Mouse (Mus musculus) limb, embryonic 14.5 days (tissue): ENCODE data around the gene 4921517D22Rik. TPM values are rescaled to one million over a fixed set of nuclear protein-coding genes. Genes with fewer than 3 reads are reported as not detected.

Experiments used
- ATAC-seq: fragments of 200-750 bp; cut with Nextera tagmentation; 2 replicates; pipeline ENCODE4 v1.8.0; 2017; ENCODE audit warnings: low read depth, moderate number of reproducible peaks, moderate TSS enrichment; ENCODE audit not compliant: low FRiP score
- DNase-seq: peaks from one replicate; pipeline ENCODE4 v3.0.0-alpha.2; 2015; ENCODE audit warnings: low spot score
- H3K27ac ChIP-seq: fragments of 300-500 bp; sonication (generic); replicated peaks from 2 replicates; pipeline ENCODE4 v1.5.1; 2014; ENCODE audit warnings: low read depth, mild to moderate bottlenecking, low read length, moderate library complexity, mixed read lengths
- H3K27me3 ChIP-seq: fragments of 300-500 bp; sonication (generic); 2 replicates; pipeline ENCODE4 v1.6.1; 2014; ENCODE audit warnings: low read length, mixed read lengths; ENCODE audit not compliant: control insufficient read depth, insufficient read depth
- H3K36me3 ChIP-seq: fragments of 300-500 bp; sonication (generic); 2 replicates; pipeline ENCODE4 v1.6.1; 2014; ENCODE audit warnings: mild to moderate bottlenecking, low read length, moderate library complexity, mixed read lengths; ENCODE audit not compliant: control insufficient read depth, insufficient read depth
- H3K4me1 ChIP-seq: fragments of 300-500 bp; sonication (generic); 2 replicates; pipeline ENCODE4 v1.6.1; 2014; ENCODE audit warnings: antibody characterized with exemption, low read length, mixed read lengths; ENCODE audit not compliant: control insufficient read depth, insufficient read depth
- H3K4me2 ChIP-seq: fragments of 300-500 bp; sonication (generic); replicated peaks from 2 replicates; pipeline ENCODE4 v1.6.1; 2014; ENCODE audit warnings: low read depth, mild to moderate bottlenecking, low read length, moderate library complexity; ENCODE audit not compliant: severe bottlenecking
- H3K4me3 ChIP-seq: fragments of 300-500 bp; sonication (generic); replicated peaks from 2 replicates; pipeline ENCODE4 v1.5.1; 2014; ENCODE audit warnings: low read length
- H3K9ac ChIP-seq: fragments of 300-500 bp; sonication (generic); 2 replicates; pipeline ENCODE4 v1.6.1; 2014; ENCODE audit warnings: mild to moderate bottlenecking, low read depth, low read length, moderate library complexity; ENCODE audit not compliant: severe bottlenecking
- H3K9me3 ChIP-seq: fragments of 300-500 bp; sonication (generic); 2 replicates; pipeline ENCODE4 v1.6.1; 2016; ENCODE audit warnings: low read length; ENCODE audit not compliant: control insufficient read depth
- POLR2A ChIP-seq: fragments of 200-500 bp; IDR thresholded peaks from 2 replicates; pipeline ENCODE4 v1.8.0; 2012; ENCODE audit warnings: inconsistent platforms, mild to moderate bottlenecking, moderate library complexity, borderline replicate concordance; ENCODE audit not compliant: insufficient read depth, insufficient read length; ENCODE audit errors: extremely low read depth
- WGBS: fragments of 180-500 bp; shearing (Covaris S2); extraction: QIAGEN DNeasy Blood & Tissue Kit; methylation state at CpG from one replicate; pipeline ENCODE4 v1.1.7; 2014; 5-methylcytosine and 5-hydroxymethylcytosine counted together
- polyA plus RNA-seq, 2 experiments: library from polyadenylated mRNA; depleted of rRNA in 1 of 2; stranded (reverse) in 1 of 2; unstranded in 1 of 2; fragments of >200 nt; fragmentation: Nextera tagmentation in 1 of 2; extraction: Ambion mirVana in 1 of 2; gene quantifications; 2 replicates each; pipeline versions ENCODE4 v1.2.1 to v1.2.3; 2012 to 2014

The 4921517D22Rik gene
- polyA plus RNA-seq, 2 experiments, result not detected

DNA sequence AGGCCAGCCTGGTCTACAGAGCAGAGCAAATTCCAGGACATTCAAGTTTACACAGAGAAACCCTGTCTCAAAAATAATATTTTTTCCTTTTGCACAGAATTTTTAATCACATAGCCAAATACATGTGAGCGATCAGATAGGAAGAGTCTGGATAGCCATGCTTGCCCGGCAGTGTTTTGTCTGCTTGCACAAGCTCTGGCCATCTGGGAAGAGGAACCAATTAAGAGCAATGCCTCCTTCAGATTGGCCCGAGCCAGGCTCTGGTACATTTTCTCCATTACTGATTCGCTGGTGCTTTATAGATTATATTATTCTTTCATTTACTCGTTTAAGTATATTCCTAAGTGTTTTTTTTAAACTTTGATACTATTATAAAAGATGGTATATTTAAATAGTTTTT is 26.1 kb downstream of the 4921517D22Rik start:
- Histone ChIP-seq H3K9me3 (no peaks in the 10 kb centered on the region), H3K4me3 (no peak overlapping the region), H3K27me3 (no peaks in the 10 kb centered on the region), H3K36me3 (peaks cover 12% of the 10 kb centered on the region; the same call in 1 of the 2 replicates), H3K27ac (no peak overlapping the region), H3K4me2 (no peak overlapping the region), H3K4me1 (peaks cover 6% of the 10 kb centered on the region; the same call in 1 of the 2 replicates), H3K9ac (no peak overlapping the region)
- 82% methylated on average over 5 of the region's 5 CpGs for WGBS
- TF ChIP-seq POLR2A, result no peak
- no peak for ATAC-seq
- no peak for DNase-seq

DNA sequence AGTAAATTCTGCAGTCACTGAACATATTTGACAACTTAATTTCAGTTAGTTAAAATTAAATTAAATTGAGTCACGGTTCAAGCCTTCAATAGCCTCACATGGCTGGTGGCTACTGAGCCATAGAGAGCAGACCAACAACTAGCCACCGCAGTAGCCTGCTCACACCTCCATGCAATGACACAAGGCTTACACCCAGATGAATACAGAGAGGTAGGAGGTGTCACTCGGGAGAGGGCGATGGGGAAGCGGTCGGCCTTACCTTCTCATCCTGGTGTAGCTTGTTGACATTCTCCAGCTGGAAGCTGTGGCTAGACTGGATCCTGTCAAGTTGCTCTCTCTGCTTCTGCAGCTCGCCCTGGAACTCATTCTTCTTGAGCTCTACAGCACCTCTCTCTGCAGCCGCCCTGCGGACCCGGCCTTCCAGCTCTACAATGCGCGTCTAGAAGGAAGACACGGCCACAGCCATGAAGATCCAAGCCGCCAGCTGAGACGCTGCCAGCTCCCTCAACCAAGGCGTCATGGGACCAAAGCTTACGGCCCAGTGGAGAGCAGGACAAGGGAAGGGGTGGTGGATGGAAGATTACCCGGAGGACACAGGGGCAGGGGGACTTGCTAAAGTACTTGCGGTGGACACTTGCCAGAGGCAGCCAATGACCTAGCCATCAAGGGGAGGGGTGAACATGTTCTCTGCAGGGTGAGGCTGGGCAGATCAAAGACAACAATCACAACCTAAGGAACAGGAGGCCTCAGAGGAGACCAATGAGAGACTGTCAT is 29.8 kb downstream of the 4921517D22Rik start:
- no peak for TF ChIP-seq POLR2A
- ATAC-seq, result no peak
- Histone ChIP-seq H3K36me3 (peaks cover 20% of the 10 kb centered on the region), H3K9ac (no peak overlapping the region), H3K4me3 (no peak overlapping the region), H3K4me1 (peaks cover 6% of the 10 kb centered on the region; the same call in 1 of the 2 replicates), H3K27me3 (no peaks in the 10 kb centered on the region), H3K9me3 (no peaks in the 10 kb centered on the region), H3K4me2 (no peak overlapping the region), H3K27ac (no peak overlapping the region)
- no peak for DNase-seq
- WGBS, result 93% methylated on average over 19 of the region's 19 CpGs

DNA sequence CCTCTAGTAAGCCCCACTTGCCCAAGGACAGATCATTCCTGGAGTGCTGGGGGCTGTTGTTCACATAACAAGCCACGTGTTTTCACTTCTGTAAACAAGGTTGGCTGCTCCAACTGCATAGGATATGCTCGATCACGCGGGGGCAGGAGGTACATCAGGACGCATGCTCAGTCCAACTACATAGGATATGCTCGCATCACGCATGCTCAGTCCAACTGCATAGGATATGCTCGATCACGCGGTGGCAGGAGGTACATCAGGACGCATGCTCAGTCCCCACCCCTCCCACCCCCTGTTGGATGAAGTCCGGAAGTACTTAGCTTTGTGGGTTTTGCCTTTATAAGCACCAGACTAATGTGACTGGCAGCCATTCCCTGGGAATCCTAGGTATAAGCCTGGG is 31.9 kb downstream of the 4921517D22Rik start:
- Histone ChIP-seq H3K4me3 (no peak overlapping the region), H3K27ac (no peak overlapping the region), H3K27me3 (no peaks in the 10 kb centered on the region), H3K36me3 (peaks cover 18% of the 10 kb centered on the region), H3K9ac (no peak overlapping the region), H3K4me1 (no peaks in the 10 kb centered on the region), H3K9me3 (no peaks in the 10 kb centered on the region), H3K4me2 (no peak overlapping the region)
- no peak for TF ChIP-seq POLR2A
- WGBS, result 93% methylated on average over 12 of the region's 12 CpGs
- no peak for DNase-seq
- no peak for ATAC-seq

DNA sequence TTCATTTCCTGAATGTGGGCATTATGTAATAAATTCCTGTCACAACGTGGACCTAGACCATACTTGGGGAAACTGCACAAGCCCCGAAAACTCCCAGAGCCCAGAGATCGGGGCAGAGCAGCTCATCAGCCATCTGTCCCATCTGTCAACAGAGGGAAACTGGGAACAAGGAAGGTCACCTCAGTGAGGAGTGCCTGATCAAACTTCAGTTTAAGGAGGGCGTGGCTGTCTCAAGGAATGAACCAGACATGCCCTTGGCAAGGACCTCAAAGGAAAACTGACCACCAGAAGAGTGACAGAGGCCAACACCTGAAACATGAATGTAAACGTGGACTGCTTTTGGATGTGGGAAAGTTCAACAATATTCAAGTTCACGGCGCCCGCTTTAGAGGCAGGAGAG is 32.5 kb downstream of the 4921517D22Rik start:
- 90% methylated on average over 8 of the region's 8 CpGs for WGBS

DNA sequence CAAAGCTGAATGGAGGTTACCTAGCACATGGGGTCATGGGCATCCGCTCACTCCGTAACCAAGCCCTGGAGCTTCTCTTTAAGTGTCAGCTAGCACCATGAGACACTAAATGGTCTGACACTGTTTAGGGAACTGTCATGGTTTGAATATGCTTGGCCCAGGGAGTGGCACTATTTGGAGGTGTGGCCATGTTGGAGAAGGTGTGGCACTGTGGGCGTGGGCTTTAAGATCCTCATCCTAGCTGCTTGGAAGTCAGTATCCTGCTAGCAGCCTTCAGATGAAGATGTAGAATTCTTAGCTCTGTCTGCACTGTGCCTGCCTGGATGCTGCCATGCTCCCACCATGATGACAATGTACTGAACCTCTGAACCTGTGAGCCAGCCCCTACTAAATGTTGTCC is 33.5 kb downstream of the 4921517D22Rik start:
- H3K36me3 ChIP-seq, result peaks cover 18% of the 10 kb centered on the region
- TF ChIP-seq POLR2A, result no peak
- 97% methylated on average over 3 of the region's 3 CpGs for WGBS

More for the DNA sequence above, 32.5 kb downstream of the 4921517D22Rik start:
- ATAC-seq (no peak), DNase-seq (no peak)
- H3K36me3 ChIP-seq, result peaks cover 18% of the 10 kb centered on the region
- H3K9me3 ChIP-seq, result no peaks in the 10 kb centered on the region
- no peak overlapping the region for H3K27ac ChIP-seq
- no peaks in the 10 kb centered on the region for H3K27me3 ChIP-seq
- no peak overlapping the region for H3K4me3 ChIP-seq
- no peak for TF ChIP-seq POLR2A
- 0 out of 2 replicates have a peak, but pooled peaks cover 3% of the 10 kb centered on the region for H3K4me1 ChIP-seq
- no peak overlapping the region for H3K4me2 ChIP-seq
- H3K9ac ChIP-seq, result no peak overlapping the region

More for the DNA sequence above, 33.5 kb downstream of the 4921517D22Rik start:
- no peak for ATAC-seq
- H3K27ac ChIP-seq, result no peak overlapping the region
- DNase-seq, result no peak
- H3K4me3 ChIP-seq, result no peak overlapping the region
- 0 out of 2 replicates have a peak, but pooled peaks cover 3% of the 10 kb centered on the region for H3K4me1 ChIP-seq
- H3K9ac ChIP-seq, result no peak overlapping the region
- H3K4me2 ChIP-seq, result no peak overlapping the region
- H3K27me3 ChIP-seq, result no peaks in the 10 kb centered on the region
- no peaks in the 10 kb centered on the region for H3K9me3 ChIP-seq
